Mouse (Mus musculus): ENCODE results near the gene Fastkd1. TPM values are rescaled to one million over a fixed set of nuclear protein-coding genes. Genes with fewer than 3 reads are reported as not detected.
"Not testable (repeated sequence)": the region's sequence is repeated elsewhere in the genome, so short reads cannot be mapped to it uniquely, and the experiment has no call there.

Gene Fastkd1
- total RNA-seq, 2 experiments from 2014 or later = 22.9 to 23.1 TPM

DNA sequence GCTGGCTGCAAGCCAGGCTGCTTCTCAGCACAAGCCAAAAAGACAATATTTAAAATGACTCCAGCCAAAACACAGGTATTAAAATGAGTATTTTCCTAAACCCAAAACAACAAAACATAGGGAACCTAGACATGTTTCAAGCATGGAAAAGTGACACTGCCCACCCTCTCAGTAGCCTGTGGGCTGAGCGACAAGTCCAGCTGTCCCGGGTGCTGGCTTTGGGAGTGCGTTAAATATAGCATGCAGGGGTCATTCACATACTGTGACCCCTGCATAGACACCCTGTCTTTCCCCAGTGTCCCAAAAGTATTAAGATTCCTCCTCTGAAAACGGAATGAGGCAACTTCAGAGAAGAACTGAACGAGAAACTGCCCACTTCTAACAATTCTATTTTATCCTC lies 39.6 kb downstream of the Fastkd1 start:
- DNase-seq (ENCODE audit: low spot score in 2 of 2) = no peak

- DNase-seq (ENCODE audit: low spot score in 2 of 2) = no peak
Observed at GRCm38 (mm10) chr2:69669853-69670252, 43.5 kb downstream of the Fastkd1 start, which contains the start of gene Klhl41. TSS of gene Klhl41 (plus strand) at chr2:69670120.

DNA sequence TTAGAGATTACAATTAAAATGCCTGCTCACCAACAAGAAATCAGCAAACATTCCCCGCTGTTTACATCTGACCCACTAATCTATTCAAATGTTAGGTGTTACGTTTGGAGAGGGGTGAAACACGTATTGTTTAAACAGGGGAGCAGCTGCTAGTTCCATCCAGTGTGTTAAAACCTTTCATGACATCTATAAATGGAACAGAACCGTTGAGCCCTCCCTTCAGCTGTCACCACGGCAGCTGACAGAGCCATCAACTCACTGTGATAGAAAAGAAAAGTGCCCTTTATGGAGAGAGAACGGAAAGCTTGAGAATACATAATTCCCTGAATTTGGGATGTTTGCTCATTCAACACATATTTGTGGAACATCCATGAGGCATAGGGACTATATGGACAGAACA lies 44.9 kb downstream of the Fastkd1 start:
- no peak for DNase-seq (ENCODE audit: low spot score in 2 of 2)

GRCm38 (mm10) chr2:69667656-69668055 lies 45.7 kb downstream of the Fastkd1 start:
- DNase-seq (ENCODE audit: low spot score in 2 of 2) = no peak

DNA sequence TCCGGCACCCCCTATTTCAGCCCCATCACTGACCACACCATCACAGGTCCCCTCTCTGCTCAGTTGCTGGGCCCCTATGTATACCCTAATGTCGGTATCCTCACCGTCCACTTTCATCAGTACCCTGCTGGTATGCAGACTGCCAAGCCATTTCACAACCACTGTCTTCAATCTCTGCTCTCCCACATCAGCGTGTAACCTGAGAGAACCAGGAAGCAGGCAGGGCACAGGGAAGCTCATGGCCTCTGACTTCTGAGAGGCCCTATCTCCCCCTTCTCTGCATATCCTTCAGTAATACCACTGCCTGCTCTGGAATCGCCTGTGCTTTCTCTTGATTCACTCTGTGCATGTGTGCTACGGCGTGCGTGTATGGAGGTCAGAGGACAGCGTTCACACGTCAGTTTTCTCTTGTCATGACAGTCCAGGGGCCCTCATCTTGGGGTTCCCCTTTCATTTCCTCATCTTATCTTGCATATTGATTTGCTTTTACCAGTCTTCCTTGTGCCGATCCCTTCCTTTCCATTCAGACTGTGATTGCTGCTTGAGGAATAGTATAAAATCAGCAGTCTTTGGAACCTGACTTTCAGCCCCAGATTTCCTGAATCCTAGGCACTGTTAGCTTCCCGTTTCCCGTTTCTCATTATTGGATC lies 49.4 kb downstream of the Fastkd1 start:
- DNase-seq (ENCODE audit: low spot score in 2 of 2) = no peak

GRCm38 (mm10) chr2:69659326-69659725 lies 54.0 kb downstream of the Fastkd1 start:
- no peak for DNase-seq (ENCODE audit: low spot score in 2 of 2)

DNA sequence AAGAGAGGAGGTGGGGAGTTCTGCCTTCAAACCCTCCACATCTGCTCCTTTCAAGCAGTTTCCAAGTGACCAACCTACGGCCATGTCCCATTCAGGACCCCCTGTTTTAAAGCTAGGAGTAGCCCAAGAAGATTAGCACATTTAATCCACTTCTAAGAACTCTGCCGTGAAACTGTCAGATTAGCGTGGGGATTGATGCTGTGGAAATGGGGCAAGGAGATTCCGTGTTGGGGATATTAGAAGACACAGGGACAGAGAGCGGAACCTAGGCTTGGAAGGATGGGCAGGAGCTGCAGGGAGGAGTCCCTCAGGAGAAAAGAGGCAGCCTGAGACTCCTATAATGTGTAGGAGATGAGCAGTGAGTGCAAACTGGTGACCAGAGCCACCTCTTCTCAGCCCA lies 63.6 kb downstream of the Fastkd1 start:
- no peak for DNase-seq (ENCODE audit: low spot score in 2 of 2)

DNA sequence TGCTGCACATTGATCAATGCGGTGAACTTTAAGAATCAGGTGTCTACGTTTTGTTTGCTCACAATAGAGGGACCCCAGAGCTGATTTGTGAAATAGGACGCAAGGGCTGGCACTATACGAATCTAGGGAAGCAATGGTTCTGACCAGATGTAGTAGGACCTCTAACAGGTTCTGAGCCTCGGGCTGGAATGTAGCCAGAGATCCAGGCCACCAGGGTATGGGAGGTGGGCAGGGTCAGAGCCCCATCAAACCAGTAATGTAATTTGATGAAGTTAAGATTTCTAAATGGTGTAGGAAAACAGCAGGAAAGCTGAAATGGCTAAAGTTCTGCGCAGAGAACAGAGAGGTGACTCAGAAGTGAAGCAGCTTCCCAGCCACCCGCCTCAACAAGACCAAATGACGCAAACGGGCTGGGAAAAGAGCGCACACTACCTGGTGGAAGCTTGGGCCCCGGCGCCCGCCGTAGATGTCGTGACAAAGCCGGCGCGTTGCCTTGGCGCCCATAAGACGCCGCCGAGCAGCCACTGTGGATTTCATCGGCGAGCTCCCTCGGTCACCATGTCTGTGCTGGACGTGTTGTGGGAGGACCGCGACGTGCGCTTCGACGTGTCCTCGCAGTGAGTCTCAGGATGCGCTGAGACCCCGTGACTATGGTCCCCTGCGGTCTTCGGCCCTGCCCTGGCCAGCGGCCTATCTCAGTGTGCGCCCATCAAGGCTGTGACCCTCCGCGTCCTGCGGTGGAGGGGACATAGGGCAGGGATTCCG lies 66.4 kb downstream of the Fastkd1 start, which contains the start of gene Bbs5:
Bbs5 (plus strand) TSS at position 446 of the 765 bp plus-strand sequence.
- peak; percentile 85 to 92 for DNase-seq (ENCODE audit: low spot score in 2 of 2)

DNA sequence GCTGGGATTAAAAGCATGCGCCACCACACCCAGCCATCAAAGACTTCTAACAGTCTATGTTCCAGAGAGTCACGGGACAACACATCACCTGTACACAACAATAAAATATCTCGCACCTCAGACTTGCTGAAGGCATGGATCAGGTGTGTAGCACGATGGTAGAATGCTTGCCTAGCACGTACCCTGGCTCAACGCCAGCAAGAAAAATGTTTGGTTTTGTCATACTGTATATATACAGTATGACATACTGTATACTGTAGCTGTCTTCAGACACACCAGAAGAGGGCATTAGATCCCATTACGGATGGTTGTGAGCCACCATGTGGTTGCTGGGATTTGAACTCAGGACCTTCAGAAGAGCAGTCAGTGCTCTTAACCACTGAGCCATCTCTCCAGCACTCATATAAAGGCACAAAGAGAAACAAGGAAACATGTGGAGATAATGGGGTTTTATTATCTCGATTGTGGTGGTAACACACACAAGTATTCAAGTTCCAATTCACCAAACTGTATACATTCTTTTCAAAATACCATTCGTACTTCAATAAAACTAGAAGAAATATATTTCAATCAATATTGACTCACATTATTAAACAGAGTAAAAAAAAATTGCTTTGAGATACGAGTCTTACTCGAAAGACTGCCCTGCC lies 68.2 kb downstream of the Fastkd1 start:
- no peak for DNase-seq (ENCODE audit: low spot score in 2 of 2)

DNA sequence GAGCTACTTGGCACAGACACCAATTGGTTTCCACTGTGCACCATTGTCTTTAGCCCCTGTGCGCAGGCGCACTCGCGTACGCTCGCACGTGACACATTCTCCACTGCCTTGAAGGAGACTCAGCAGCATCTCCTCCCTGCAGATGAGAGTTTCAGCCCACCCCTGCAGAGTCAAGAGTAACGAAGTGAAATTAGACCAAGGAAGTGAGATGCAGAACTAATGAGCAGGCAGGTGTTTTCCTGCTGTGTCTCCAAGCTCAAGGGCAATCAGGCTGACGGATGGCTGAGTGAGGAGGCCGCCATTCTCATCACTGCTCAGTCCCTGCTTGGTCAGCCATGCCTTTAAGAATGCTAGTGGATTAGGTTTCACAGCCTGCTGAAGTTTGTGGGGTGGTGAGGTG lies 73.2 kb downstream of the Fastkd1 start:
- DNase-seq (ENCODE audit: low spot score in 2 of 2) = no peak

GRCm38 (mm10) chr2:69637989-69638388 lies 75.3 kb downstream of the Fastkd1 start:
- DNase-seq (ENCODE audit: low spot score in 2 of 2) = not testable (repeated sequence)

Other genes with a start within 250 kb of the Fastkd1 start
- under 1 TPM; 0.74 to 0.78 TPM for gene Lrp2, start 127.5 kb downstream of the Fastkd1 start, total RNA-seq (2021)
- gene Bbs5, start 66.3 kb downstream of the Fastkd1 start, total RNA-seq (2021) = 10 to 100 TPM; 26.7 to 33.2 TPM
- under 1 TPM; 0.46 to 0.80 TPM for gene Klhl41, start 43.4 kb downstream of the Fastkd1 start, total RNA-seq (2021)
- gene Ppig, start 9.0 kb upstream of the Fastkd1 start, total RNA-seq (2021) = 10 to 100 TPM; 56.8 to 65.8 TPM
- gene Ccdc173, start 76.1 kb upstream of the Fastkd1 start, total RNA-seq (2021) = 1 to 10 TPM; 3.4 to 3.8 TPM
- 10 to 100 TPM; 20.2 to 20.8 TPM for gene Phospho2, start 76.1 kb upstream of the Fastkd1 start, total RNA-seq (2021)
- 10 to 100 TPM; 82.6 to 92.2 TPM for gene Klhl23, start 108.4 kb upstream of the Fastkd1 start, total RNA-seq (2021)
- 100 to 1,000 TPM; 135 to 170 TPM for gene Ssb, start 148.0 kb upstream of the Fastkd1 start, total RNA-seq (2021)
- gene Mettl5, start 172.1 kb upstream of the Fastkd1 start, total RNA-seq (2021) = 10 to 100 TPM; 12.2 to 14.0 TPM
- gene Ubr3, start 183.7 kb upstream of the Fastkd1 start, total RNA-seq (2021) = 100 to 1,000 TPM; 125 to 134 TPM